Mouse (Mus musculus): ENCODE results near the gene Emid1. TPM values are rescaled to one million over a fixed set of nuclear protein-coding genes. Genes with fewer than 3 reads are reported as not detected.

Emid1 gene
- polyA plus RNA-seq, 1 experiment from 2014 or later: 18.2 TPM

DNA sequence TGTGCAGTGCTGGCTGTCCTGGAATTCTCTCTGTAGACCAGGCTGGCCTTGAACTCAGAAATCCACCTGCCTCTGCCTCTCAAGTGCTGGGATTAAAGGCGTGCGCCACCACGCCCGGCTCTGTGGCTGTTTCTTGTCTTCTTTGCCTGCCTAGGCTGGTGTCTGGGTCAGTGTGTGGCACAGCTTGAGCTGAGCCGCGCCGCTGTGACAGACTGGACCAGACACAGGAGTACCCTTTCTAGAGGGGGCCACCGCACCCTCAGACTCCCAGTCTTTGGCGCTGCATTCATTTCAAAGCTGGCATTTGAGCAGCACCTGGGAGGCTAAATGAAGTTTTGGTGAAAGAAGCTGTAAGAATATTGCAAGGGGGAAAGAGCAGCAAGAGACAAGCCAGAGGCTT is 93.3 kb downstream of the Emid1 start:
- no peak overlapping the region for H3K4me3 ChIP-seq (ENCODE audit: low read length)
- H3K27ac ChIP-seq (ENCODE audit: low read depth, low read length): no peak overlapping the region
- no peaks in the 10 kb centered on the region for H3K9me3 ChIP-seq (ENCODE audit: control insufficient read depth, low read length)
- peaks cover 38% of the 10 kb centered on the region for H3K4me1 ChIP-seq (ENCODE audit: control insufficient read depth, insufficient read depth, low read depth, low read length)
- no peak overlapping the region for H3K9ac ChIP-seq (ENCODE audit: low read depth, low read length)
- H3K36me3 ChIP-seq (ENCODE audit: control insufficient read depth, insufficient read depth, low read length): 0 out of 2 replicates have a peak, but pooled peaks cover 4% of the 10 kb centered on the region
- H3K4me2 ChIP-seq (ENCODE audit: low read length): no peak overlapping the region
- ATAC-seq: no peak
- H3K27me3 ChIP-seq (replicated peaks; ENCODE audit: control insufficient read depth, insufficient read depth, low read length): peaks cover 55% of the 10 kb centered on the region
- WGBS: 32% methylated on average over 9 of the region's 9 CpGs

DNA sequence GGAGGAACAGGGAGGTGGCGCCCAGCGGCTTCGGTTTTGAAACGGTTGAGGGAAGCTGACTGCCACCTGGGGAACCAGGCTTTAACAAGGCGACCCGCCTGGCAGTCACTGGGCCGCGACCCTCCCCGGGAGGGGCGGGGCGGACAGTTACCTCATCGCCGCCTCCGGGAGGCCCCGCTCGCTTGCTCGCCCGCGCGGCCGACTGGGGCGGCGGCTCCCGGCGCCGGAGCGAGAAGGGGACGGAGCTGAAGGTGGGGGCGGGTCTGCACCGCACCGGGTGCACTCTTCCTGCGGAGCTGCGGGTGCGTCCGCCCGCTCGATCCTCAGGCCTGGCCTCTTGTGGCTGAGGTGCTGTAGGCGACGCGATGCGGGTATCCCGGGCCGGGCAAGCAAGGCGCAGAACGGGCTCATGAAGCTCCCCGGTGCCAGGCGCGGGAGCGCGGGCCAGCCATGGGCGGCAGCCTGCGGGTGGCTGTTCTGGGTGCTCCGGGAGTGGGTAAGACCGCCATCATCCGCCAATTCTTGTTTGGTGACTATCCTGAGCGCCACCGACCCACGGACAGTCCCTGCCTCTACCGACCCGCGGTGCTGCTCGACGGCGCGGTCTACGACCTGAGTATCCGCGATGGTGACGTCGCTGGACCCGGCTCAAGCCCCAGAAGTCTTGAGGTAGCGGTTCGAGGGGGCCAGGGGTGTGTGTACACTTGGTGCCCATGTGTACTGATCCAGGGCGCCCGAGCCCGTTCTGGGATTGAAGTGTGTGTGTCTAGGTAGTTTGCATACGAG is 94.0 kb downstream of the Emid1 start, which contains the start of gene Rasl10a:
Rasl10a (plus strand) TSS at position 273 of the 786 bp plus-strand sequence.
- H3K27me3 ChIP-seq (replicated peaks; ENCODE audit: control insufficient read depth, insufficient read depth, low read length): peaks cover 49% of the 10 kb centered on the region
- H3K4me2 ChIP-seq (ENCODE audit: low read length): peak within 1 kb of the TSS; percentile 92
- peak within 1 kb of the TSS; percentile 68 for H3K9ac ChIP-seq (ENCODE audit: low read depth, low read length)
- peak; percentile 9; the same call in 1 of the 2 replicates for ATAC-seq
- H3K9me3 ChIP-seq (ENCODE audit: control insufficient read depth, low read length): no peaks in the 10 kb centered on the region
- 1% methylated on average over 74 of the region's 77 CpGs for WGBS
- H3K4me1 ChIP-seq (ENCODE audit: control insufficient read depth, insufficient read depth, low read depth, low read length): peaks cover 30% of the 10 kb centered on the region
- no peak within 1 kb of the TSS for H3K27ac ChIP-seq (ENCODE audit: low read depth, low read length)
- 0 out of 2 replicates have a peak, but pooled peaks cover 4% of the 10 kb centered on the region for H3K36me3 ChIP-seq (ENCODE audit: control insufficient read depth, insufficient read depth, low read length)
- H3K4me3 ChIP-seq (ENCODE audit: low read length): peak within 1 kb of the TSS; percentile 50

DNA sequence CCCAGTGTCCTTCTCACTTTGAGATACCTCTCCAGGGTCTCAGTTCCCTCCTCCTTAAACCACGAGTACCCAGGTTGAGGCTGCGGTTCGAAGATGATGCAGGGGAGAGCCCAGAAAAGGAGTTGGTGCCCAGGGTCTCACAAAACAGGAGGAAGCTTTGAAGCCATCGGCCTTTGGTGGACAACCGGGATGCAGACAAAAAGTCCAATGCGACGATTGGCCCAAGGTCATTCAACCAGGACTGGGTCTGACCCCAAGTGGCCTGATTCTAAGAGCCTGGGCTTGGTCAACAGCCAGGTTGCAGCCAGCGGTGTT is 94.6 kb downstream of the Emid1 start:
- Histone ChIP-seq H3K27me3 (replicated peaks; ENCODE audit: control insufficient read depth, insufficient read depth, low read length) (peaks cover 44% of the 10 kb centered on the region), H3K4me2 (ENCODE audit: low read length) (peak overlapping the region; percentile 92), H3K9me3 (ENCODE audit: control insufficient read depth, low read length) (no peaks in the 10 kb centered on the region), H3K4me3 (ENCODE audit: low read length) (peak overlapping the region; percentile 50), H3K9ac (ENCODE audit: low read depth, low read length) (peak overlapping the region; percentile 68), H3K36me3 (ENCODE audit: control insufficient read depth, insufficient read depth, low read length) (0 out of 2 replicates have a peak, but pooled peaks cover 4% of the 10 kb centered on the region), H3K27ac (ENCODE audit: low read depth, low read length) (no peak overlapping the region), H3K4me1 (ENCODE audit: control insufficient read depth, insufficient read depth, low read depth, low read length) (peaks cover 25% of the 10 kb centered on the region)
- WGBS: 18% methylated on average over 8 of the region's 8 CpGs
- ATAC-seq: no peak

DNA sequence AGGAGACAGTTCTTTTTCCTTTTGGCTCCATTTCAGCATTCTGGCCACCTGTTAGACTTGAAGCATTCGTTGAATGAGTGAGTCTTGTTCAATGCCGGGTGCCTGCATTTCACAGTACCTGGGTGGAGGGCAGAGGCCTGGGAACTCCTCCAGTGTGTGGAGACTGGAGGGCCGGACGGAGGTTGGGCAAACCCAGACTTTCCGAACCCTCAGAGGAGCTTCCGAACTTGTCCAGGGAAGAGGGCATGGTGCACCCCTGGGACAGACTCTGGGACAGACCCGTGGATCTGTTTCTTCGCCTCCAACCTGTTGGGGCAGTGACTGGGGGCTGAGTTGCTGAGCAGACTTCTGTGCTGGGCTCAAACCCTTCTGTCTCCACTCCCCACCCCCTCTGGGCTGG is 95.0 kb downstream of the Emid1 start:
- Histone ChIP-seq H3K27me3 (replicated peaks; ENCODE audit: control insufficient read depth, insufficient read depth, low read length) (peaks cover 39% of the 10 kb centered on the region), H3K4me1 (ENCODE audit: control insufficient read depth, insufficient read depth, low read depth, low read length) (peaks cover 21% of the 10 kb centered on the region), H3K9ac (ENCODE audit: low read depth, low read length) (no peak overlapping the region), H3K4me3 (ENCODE audit: low read length) (no peak overlapping the region), H3K4me2 (ENCODE audit: low read length) (no peak overlapping the region), H3K27ac (ENCODE audit: low read depth, low read length) (no peak overlapping the region), H3K9me3 (ENCODE audit: control insufficient read depth, low read length) (no peaks in the 10 kb centered on the region), H3K36me3 (ENCODE audit: control insufficient read depth, insufficient read depth, low read length) (0 out of 2 replicates have a peak, but pooled peaks cover 4% of the 10 kb centered on the region)
- ATAC-seq: no peak
- WGBS: 47% methylated on average over 8 of the region's 8 CpGs

Other genes with a start within 250 kb of the Emid1 start
- 11.9 and 14.3 TPM in 2 replicates for gene Nefh, start 204.2 kb downstream of the Emid1 start, polyA plus RNA-seq (2015; fragmentation: Nextera tagmentation; extraction: Ambion mirVana)
- gene Ap1b1, start 165.4 kb downstream of the Emid1 start, polyA plus RNA-seq (2015; fragmentation: Nextera tagmentation; extraction: Ambion mirVana): 102 and 116 TPM in 2 replicates
- gene Rasl10a, start 94.1 kb downstream of the Emid1 start, polyA plus RNA-seq (2015; fragmentation: Nextera tagmentation; extraction: Ambion mirVana): 2.0 TPM in 2 replicates
- 19.1 and 21.6 TPM in 2 replicates for gene Gas2l1, start 86.9 kb downstream of the Emid1 start, polyA plus RNA-seq (2015; fragmentation: Nextera tagmentation; extraction: Ambion mirVana)
- 43.3 and 45.0 TPM in 2 replicates for gene Rhbdd3, start 53.3 kb downstream of the Emid1 start, polyA plus RNA-seq (2015; fragmentation: Nextera tagmentation; extraction: Ambion mirVana)
- 520 and 571 TPM in 2 replicates for gene Ewsr1, start 53.0 kb downstream of the Emid1 start, polyA plus RNA-seq (2015; fragmentation: Nextera tagmentation; extraction: Ambion mirVana)
- gene Kremen1, start 109.3 kb upstream of the Emid1 start, polyA plus RNA-seq (2015; fragmentation: Nextera tagmentation; extraction: Ambion mirVana): 4.8 and 7.1 TPM in 2 replicates